Mouse (Mus musculus): ENCODE results near the gene Plau.
A peak's percentile ranks its signal among the peaks of the same experiment; 100 is the strongest.

Plau gene

DNA sequence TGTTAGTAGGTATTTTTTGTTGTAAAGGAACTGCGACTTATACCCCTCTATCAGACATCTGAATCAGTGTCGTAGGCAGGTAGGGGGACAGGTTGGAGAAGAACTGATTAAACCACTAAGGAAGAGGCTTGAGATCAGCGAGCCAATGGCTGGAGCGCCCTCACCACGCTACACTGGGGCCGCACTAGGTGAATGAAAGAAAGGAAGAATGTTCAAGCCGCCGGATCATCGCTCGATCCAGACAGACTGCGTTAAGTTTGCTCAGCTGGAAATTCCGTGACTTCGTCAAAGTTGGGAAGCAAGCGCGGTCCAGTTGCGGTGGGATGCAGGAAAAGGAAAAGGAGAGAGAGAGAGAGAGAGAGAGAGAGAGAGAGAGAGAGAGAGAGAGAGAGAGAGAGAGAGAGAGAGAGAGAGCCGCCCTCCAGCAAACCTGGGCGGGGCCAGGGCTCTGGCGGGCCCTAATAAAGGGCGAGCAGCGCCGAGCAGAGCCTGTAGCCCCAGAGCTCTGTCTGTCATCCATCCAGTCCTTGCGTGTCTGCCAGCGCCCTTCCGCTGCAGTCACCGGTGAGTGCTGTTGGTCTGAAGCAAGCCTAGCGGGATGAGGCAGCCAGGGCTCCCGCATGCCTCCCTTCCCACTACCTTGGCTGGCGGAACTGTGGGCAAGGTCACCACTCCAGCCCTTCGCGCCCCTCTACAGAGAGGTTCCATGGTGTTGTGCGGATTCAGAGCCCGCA lies at the start of gene Plau:
Plau (plus strand) TSS at position 490 of the 734 bp plus-strand sequence.
- DNase-seq, result peak; percentile 90

DNA sequence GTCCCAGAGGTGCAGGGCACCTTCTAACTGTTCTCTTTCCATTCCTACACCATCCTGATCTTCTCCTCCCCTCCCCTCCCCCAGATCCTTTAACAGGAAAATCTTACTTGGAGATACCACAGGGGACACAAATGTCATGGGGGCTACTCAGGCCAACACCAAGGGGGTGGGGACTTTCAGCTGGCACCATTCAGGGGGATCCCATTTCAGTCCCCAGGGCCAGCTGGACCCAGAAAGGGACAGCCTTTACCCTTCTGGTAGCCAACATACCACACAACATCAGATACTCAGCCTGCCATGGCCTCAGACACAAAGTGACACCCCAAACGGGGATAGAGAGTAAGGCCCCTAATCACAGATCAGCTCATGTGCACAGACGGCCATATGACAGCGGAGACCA lies 48.3 kb upstream of the Plau start:
- DNase-seq, result no peak

DNA sequence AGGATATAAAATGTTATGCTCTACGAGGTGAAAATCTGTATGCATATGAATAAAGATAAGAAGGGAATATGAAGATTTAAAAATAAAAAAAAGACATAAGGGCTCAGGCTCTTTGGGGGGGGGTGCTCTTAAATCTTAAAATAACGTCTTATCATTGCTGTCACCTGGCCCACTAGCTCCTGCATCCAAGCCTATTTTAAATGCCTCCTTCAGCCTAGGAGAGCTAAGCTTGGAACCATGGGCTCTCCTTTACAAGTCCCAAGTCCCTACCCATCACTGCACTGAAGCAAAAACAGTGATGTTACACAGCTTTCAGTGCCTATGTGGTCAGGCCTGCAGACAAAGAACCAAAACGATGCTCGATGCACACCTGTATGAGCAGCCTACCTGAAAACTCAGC lies 46.9 kb upstream of the Plau start:
- DNase-seq, result no peak

DNA sequence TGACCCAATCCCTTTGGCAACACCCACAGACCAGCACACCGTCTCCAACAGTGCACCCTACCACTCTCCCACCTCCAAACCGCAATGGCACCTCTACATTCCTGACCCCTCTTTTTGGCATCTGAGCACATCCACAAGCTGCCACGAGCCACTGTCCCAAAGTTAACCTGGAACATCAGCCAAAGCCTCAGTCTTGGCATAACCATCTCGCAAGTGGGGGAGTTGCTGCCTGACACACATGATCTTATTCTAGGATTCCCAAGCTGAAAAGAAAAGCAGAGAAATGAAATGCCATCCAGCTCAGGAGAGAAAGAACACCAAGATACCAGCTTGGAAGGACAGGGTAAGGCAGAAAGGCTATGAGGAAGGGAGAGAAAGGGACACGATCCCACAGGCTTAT lies 46.0 kb upstream of the Plau start:
- no peak for DNase-seq

DNA sequence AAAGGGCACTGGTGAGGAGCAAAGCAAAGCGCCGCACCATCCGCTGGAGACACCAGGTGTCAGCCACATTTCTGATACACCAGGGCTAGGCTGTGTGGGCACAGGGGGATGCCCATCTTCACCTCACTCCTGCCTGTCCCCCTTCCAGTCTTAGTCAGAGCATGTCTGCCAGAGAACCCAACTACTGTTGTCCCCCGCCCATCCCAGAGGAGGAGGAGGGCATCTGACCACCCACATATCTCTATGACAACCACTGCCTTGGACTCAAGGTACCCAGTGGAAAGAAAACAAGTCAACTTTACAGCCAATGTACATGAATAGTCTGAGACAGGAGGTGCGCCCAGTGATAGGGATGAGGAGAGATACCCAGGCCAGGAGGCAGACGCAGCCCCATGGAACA lies 45.5 kb upstream of the Plau start:
- DNase-seq, result no peak

DNA sequence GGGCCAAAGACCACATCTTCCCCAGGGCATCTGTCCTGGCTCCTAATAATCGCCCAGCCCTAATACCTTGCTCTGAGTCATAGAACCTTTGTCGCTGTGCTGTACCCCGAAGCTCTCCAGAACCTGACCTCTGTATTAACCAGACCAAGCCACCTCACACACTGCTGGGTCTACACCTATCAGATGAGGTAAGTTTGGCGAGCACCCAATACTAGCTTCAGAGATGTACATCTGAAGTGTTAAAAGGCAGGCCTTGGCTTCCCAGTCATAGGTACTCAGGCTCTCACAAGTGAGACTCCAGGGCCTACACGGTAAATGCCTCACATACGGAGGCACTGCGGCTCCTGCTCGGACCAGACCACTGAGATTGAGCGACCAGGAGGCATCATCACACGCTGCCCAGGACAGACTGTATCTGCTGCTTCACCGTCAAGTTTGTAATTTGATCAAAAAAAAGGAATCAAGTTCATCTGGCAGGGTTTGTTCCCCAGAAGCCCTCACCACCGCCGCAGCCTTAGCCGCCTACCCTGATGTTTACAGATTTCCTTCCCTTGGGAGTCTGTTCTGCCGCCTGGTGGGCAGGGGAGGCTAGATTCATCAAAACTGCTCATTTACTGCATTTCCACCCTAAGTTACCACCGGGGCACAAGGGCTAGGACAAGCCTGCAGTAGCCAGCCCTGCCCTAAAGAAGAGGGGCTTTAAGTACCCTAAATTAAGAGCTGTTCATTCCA lies 44.8 kb upstream of the Plau start:
- no peak for DNase-seq

DNA sequence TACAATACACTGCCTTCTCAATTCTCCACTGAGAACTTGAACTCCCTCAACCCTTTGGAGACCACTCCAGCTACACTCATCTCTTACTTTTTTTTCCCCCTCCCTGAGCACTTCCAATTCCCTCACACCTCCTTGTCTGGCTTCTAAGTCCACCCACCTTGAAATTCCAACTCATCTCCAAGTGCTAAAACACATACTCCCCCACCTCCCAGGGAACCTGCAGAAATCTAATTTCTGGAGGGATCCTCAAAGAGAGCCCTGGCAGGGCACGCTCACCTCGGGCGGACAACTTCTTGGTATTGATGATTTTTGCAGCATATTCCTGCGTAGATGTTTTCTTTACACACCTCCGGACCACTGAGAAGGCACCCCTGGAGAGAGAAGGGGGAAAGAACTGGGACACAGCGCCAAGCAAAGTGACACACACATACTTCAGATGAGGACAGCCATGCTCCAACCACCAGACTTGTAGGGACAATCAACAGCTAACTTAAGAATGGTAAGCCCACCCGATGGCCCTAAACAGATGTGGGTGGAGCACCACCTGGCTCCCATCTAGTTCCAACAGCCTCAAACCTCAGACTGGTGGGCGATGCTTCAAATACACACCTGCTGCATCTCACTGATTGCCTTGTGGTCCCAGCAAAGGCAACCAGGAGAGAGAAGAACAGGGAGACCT lies 44.1 kb upstream of the Plau start:
- DNase-seq, result no peak

DNA sequence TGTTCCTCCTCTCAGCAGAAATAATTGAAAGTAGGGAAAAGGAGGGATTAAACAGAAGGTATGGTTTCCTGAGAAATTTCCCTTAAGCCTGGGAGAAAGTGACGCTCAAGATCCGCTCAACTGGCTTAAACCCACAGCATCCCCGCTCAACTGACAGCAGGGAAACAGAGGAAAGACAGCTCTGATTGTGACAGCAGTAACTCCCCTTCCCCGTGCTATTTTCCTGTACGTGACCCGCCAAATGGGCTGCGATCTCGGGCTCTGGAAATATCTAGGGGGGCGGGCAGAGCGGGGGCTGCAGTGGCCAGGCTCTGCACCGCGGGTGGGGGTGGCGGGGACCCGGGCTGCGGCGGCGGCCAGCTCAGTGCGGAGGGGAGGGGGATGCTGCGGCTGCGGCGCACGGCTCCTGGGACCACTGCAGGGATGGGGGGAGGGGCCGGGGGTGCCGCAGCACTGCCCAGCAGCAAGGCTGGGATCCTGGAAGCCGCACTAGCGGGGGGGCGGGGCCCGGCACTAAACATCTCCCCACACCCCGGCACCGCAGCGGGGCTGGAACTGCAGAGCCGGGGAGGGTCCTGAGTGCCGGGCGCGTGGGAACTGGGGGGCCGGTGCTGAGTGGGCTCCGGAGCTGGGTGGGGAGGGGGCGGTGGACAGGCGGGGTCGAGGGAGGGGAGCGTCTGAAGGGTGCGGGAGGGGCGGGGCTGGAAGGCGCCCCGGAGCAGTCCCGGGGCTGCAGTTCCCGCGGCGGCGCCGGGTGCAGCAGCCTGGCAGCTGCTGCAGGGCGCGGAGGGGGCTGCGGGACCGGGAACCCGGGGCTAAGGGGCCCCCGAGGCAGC lies 43.3 kb upstream of the Plau start:
- peak; percentile 65 for DNase-seq

DNA sequence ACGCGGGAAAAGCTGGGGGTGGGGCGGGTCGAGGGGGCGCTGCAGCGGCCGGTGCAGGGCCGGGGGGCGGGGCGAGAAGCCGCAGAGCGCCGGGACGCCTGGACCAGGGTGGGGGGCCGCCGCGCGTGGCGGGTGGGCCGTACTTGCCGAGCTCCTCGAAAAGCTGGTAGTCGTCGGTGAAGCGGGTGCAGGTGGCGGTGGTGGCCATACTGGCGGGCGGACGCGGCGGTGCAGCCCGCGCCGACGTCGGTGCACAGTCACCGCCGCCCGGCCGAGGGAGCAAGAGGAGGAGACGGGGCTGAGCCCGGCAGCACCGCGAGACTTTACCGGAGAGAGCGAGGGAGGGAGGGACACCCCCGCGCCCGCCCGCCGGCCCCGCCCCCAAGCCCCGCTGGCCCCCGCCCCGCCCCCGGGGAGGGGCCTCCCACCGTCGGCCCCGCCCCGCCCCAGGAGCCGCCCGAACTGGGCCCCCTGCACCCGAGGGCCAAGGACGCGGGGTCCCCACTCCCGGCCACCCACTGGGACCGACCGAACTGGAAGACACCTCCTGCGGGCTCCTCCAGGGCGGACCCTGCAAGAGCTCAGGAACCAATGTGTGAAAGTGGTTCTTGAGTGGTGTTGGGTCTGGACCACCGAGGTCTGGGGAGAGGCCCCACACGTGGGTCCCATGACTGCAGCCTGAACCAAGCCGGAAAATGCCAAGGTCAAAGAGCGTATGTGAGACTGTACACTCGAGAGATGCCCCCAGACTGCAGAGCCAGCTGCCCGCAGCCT lies 42.5 kb upstream of the Plau start, which contains the start of gene Camk2g:
Camk2g (minus strand) TSS at position 331 of the 774 bp plus-strand sequence.
- DNase-seq, result peak; percentile 92

DNA sequence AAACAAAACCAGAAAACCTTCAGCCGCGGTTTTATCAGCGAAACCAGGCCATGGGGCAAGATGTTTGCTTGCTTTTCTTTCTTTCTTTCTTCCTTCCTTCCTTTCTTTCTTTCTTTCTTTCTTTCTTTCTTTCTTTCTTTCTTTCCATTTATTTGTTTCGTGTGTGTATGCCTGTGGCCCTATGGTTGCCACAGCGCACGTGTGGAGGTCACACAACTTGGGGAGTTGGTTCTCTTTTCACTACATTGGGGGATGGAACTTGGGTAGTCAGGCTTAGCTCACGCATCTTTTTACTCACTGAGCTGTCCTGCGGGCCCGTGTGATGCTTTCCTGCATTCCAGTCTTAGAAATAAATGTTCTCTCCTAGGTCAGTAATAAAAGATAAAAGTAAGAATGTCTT lies 41.9 kb upstream of the Plau start:
- no peak for DNase-seq

DNA sequence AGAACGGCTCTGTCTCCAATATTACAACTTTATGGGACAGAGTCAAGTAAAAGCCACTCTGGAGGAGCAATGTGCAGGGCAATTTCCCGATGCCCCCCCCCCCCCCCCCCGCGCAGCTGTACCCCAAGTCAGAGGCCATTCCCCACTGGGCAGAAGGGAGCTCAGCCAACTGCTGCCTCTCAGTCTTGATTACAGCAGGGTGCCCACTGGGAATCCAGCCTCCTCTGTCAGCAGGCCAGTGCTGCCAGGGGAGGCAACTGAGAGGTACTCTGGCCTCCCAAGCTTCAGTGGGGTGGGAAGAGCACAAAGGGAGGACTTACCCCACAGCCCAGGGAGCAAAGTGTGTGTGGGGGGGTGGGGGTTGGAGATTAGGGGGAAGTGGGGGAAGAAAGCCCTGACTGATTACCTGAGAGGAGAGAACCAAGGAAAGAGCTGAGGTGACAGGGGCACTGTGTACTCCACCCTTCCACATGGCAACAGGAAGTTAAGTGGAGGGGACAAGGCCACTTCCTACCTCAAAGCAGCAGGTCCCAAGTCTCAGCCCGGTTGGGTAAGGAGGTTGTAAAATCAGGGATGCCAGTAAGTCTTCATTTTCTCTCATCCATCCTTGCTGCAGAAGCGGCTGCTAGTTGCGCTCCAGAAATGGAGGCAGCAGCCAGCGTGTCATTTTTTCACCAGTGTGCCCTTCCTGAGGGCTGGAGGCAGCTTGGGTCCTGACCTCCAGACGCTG lies 40.9 kb upstream of the Plau start:
- DNase-seq, result no peak

DNA sequence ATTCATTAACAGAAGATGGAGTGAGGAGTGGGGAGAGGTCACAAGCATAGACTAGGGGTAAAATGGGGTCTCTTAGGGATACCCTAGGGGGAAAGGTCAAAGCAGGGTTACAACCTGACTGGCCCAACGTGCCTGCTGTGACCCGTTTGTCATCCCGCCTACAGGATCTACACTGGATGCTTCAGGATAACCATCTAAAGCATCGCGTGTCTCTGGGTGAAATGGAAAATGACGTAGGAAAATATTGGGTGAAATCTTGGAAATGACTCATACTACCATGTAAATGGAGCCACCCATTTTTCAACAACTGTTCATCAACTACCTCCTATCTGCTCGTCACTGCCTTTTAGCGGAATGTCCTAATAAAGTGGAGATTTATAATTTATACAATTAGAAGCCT lies 40.3 kb upstream of the Plau start:
- DNase-seq, result no peak

DNA sequence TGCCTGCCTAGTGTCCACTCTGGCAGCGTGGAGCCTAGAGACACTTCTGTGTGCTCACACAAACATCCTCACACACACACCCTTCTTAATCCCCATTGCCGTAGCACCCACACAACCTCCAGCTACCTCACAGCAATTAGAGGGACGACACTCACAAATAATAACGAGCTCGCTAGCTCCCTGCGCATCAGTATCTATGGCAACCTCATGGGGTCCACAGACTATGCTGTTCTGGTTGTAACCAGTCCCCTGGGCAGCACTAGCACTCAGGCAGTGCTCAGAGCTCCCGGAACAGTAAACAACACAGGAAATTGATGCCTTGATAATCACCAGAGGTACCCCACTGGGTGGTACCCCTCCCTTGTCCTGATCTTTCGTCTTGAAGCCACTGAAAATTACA lies 39.8 kb upstream of the Plau start:
- no peak for DNase-seq

DNA sequence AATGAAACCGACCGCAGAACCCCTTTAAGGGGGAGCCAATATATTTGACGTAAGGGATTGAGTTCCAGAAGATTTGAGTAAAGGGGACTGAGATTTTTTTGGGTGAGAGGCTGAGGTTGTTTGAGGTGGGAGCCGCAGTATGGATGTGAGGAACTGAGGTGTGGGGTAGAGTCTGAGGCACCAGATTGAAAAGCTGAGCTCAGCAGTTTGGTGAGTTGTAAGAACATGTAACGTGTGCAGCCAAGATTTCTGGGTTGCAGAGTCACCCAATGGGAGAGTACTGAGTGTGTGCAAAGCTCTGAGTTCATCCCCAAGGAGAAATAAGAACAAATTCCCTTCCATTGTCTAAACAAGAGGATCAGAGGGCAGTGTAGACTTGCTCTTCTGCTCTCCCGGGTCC lies 38.2 kb upstream of the Plau start:
- DNase-seq, result no peak

DNA sequence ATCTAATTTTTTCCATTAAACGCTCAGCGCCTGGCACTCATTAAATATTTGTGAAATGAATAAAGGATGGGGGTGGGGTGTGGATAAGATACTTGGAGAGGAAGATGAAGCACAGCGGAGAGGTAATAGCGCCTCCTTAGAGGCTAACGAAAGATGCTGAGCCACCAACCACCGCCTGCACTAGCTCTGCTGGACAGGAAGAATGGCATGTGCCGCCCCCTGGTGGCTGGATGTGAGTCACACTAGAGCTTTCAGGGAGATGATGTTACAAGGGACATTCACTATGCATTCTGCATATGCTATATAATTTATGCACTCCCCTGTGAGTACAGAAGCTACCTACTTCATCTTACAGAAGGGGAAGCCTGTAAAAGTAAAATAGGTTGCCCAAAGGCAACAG lies 37.7 kb upstream of the Plau start:
- DNase-seq, result peak; percentile 90

DNA sequence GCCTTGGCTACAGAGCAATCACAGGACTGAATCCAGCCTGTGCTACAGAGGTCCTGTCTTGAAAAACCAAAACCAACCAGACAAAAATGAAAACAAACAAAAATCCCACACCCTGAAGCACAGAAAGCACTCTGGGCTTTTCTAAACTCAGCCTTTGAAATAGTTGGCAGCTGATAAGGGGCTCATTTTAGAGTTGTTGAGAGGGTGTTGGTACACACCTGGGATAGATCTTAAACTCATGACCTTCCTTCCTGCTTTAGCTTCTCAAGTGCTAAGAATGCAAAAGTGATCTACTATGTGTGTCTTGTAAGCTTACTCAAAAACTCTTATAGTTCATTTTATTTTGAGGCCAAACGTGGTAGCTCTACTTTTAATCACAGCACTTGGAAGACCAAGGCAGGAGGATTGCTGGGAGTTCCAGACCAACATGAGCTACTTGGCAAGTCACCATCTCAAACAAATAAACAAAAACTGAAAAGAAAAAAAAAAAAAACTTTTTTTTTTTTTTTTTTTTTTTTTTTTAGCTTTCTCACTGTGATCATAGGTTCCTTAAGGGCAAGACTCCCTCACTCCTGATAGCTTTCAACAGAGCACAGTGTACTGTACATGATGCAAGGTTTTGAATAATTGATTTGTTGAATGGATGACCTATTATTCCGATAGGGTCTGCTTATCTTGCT lies 33.4 kb upstream of the Plau start:
- no peak for DNase-seq

DNA sequence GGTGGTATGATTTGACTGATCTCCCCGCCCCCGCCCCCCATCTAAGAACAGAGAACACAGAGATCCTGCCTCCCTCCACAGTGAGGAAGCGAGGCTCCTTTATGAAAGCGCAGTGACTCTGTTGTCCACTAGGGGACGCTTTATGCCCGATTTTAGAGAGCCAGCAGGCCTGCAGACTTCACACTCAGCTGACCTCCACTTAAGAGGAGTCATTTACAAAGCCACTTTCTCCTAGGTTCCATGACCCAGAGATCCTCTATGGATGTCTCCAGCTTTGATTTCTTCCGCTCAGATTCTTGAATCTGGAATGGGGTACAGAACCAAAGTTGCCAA lies 32.9 kb upstream of the Plau start:
- peak; percentile 88 for DNase-seq

DNA sequence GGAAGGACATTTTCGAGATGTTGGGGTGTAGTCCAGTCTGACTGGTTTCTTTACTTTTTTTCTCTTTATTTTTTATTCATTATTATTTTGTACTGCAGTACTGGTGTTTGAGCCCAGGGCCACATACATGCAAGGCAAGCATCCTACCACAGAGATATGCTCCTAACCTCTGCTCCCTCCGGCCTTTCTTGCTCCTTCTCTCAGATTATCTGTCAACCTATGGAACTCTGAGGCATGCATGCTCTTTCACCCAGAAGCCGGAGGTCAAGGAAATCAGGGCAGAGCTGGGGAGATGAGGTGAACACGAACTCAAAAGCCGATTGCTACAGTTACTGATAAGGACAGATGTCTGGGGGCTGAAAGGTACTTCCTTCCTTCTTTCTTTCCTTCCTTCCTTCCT lies 32.0 kb upstream of the Plau start:
- DNase-seq, result no peak

DNA sequence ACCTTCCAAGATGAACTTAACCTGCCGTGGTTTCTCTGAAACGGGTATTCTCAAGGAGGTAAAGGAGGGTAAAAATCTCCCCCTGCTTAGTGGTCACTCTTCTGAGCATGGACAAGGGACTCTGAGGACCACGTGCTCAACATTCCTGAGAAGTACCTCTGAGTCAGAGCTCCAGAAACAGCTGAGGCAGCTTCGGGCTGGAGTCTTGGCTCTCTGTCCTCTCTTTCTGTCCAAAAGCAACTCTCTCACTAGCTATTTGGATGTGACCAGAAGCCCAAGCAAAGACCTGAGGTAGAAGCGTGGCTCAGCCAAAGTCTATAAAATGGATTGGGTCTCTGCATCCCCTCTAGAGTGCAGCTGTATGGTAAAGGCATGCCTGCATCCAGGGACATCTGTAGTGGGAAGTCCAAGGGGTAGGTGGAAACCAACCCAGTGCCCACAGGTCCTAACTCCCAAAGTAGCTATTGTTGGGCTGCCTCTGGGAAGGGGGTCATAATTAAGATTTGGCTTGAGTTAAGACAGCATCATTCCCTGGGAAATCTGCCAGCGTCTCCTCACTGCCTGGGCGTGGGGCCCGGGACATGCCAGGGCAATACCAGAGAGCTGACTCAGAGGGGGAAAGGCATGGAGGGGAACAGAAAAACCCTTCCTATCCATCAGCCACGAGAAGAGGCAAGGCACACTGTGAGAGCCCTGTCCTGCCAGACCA lies 31.3 kb upstream of the Plau start:
- DNase-seq, result peak; percentile 90

DNA sequence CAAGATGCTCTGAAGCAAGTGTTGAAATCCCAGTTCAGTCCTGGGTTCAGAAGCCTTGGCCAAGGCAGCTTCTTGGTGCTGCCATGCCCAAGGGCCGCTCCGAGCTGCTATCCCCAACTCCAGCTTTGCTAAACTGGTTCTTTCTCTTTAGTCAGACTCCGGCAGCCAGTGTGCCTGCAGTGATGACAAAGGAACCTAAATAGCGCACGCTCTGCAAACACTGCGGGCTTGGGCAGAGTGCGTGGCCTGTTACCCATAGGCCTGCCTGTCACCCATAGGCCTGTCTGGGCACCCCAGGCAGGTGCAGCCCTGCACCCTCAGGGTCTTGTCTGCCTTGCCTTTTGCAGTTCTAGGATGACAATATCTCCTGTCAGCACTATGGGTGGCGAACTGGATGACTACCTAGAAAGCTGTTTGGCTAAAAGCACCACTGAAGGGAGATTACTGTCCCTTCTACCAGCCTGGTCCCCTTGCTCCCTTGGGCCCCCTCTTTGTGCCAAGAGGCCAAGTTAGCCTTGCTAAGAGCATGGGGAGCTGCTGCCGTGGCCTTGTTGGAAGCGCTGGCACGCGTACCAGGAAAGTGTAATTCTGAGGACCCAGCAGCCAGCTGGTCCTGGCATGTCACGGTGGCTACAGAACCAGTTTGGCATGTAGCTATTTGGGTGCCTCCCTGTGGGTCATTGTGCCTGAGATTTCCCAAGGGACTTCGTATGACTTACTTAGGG lies 30.2 kb upstream of the Plau start:
- DNase-seq, result peak; percentile 44

All from kidney, postnatal 14 days (tissue).